Mouse (Mus musculus) testis, adult 2 months (tissue): ENCODE data around the gene Rpl4.

Experiments
- CTCF ChIP-seq: fragments of 200-500 bp; IDR thresholded peaks from 2 replicates; pipeline ENCODE4 v1.5.1; 2012; ENCODE audit warnings: low read depth, mild to moderate bottlenecking, inconsistent platforms, low read length, moderate library complexity; ENCODE audit not compliant: control insufficient read depth, insufficient read depth, insufficient replicate concordance
- POLR2A ChIP-seq: fragments of 200-500 bp; IDR thresholded peaks from 2 replicates; pipeline ENCODE4 v1.6.1; 2012; ENCODE audit warnings: low read depth, mild to moderate bottlenecking, inconsistent platforms, low read length, moderate library complexity; ENCODE audit not compliant: control insufficient read depth

DNA sequence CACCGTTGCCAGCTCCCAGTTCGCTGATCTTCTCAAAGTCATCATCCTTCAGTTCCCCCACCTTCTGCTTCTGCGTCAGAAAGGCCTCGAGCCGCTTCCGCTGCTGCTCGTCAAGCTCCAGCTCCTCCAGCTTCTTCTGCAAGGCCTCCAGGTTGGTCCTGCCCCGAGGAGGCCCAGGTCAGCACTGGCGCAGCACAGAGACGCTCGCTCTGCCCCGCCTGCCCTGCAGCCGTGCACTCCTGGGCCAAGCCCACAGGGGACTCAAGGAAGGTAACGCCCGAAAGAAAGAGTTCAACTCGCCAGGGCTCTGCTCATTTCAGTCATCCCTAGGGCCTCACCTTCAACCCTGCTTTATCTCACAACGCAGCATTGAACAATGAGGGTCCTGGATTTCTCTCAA, 41.3 kb downstream of the Rpl4 start:
- TF ChIP-seq CTCF (no peak), POLR2A (no peak)
